In genomic region chr7:141420030-141420702, GRCm38 (mm10) we compare ENCODE assay signal across 20 mouse cellular contexts. TPM values are rescaled to one million over a fixed set of nuclear protein-coding genes. Genes with fewer than 3 reads are reported as not detected.
DNase-seq lines count a peak whose midpoint lies in the region; ATAC-seq and TF ChIP-seq lines count a peak whose summit lies in the region.
"Had no signal": no experiment of that assay in that cellular context is flagged by ENCODE, and none has a peak within 500 bp of the region (broad histone marks: within the 10 kb centered on the region; RNA-seq: fewer than 3 reads in every experiment).

No protein-coding gene starts in this region.

- H3K4me3 ChIP-seq in intestine, embryonic 15.5 days (replicated peaks), result no peak overlapping the region
- no peak overlapping the region for H3K4me3 ChIP-seq in liver, embryonic 11.5 days (ENCODE audit: low read depth, low read length)
- H3K4me3 ChIP-seq in liver, embryonic 15.5 days (replicated peaks), result no peak overlapping the region
- H3K4me3 ChIP-seq in stomach, postnatal 0 days (ENCODE audit: low read depth, low read length), result no peak overlapping the region
- H3K4me3 ChIP-seq: embryonic facial prominence, embryonic 10.5 days; erythroblast, embryonic 14.5 days; forebrain, embryonic 15.5 days; heart, embryonic 13.5 days had no signal

- no peak for DNase-seq in liver, embryonic 11.5 days (ENCODE audit: low spot score)
- no peak for DNase-seq in stomach, postnatal 0 days (ENCODE audit: low spot score)
- no peak for DNase-seq in B cell, adult 2 months
- no peak for DNase-seq in left cerebral cortex, postnatal 36 days (ENCODE audit: low spot score in 2 of 2)
- DNase-seq: adrenal gland, postnatal 25 days; cerebellum, adult 18-20 months; cerebellum, postnatal 10 days; gastrocnemius, postnatal 36 days; heart, adult 11 months; heart, postnatal 36 days had no signal

- H3K4me1 ChIP-seq in intestine, embryonic 15.5 days (replicated peaks), result no peaks in the 10 kb centered on the region
- H3K4me1 ChIP-seq in liver, embryonic 11.5 days (replicated peaks; ENCODE audit: control insufficient read depth, insufficient read depth, low read length), result no peaks in the 10 kb centered on the region
- 0 out of 2 replicates have a peak, but pooled peaks cover 3% of the 10 kb centered on the region for H3K4me1 ChIP-seq in liver, embryonic 15.5 days (replicated peaks)
- H3K4me1 ChIP-seq in stomach, postnatal 0 days (replicated peaks; ENCODE audit: control insufficient read depth, insufficient read depth), result no peaks in the 10 kb centered on the region
- H3K4me1 ChIP-seq: embryonic facial prominence, embryonic 10.5 days; heart, embryonic 13.5 days had no signal

- H3K9ac ChIP-seq in intestine, embryonic 15.5 days, result no peak overlapping the region
- no peak overlapping the region for H3K9ac ChIP-seq in liver, embryonic 11.5 days (ENCODE audit: low read depth, low read length)
- no peak overlapping the region for H3K9ac ChIP-seq in liver, embryonic 15.5 days
- H3K9ac ChIP-seq in stomach, postnatal 0 days (ENCODE audit: low read length), result no peak overlapping the region
- H3K9ac ChIP-seq: forebrain, embryonic 15.5 days; heart, embryonic 13.5 days had no signal

- WGBS in intestine, embryonic 15.5 days, result 57% methylated on average over 9 of the region's 9 CpGs
- 65% methylated on average over 9 of the region's 9 CpGs for WGBS in liver, embryonic 11.5 days
- 51% methylated on average over 9 of the region's 9 CpGs for WGBS in liver, embryonic 15.5 days (ENCODE audit: insufficient replicate concordance)
- 66% methylated on average over 9 of the region's 9 CpGs for WGBS in stomach, postnatal 0 days

- no peak for TF ChIP-seq EP300 in stomach, postnatal 0 days (optimal IDR thresholded peaks at IDR 0.05)

- intact Hi-C loops in left cerebral cortex, postnatal 36 days (cut with DNase I), result no loop called here

- ATAC-seq in intestine, embryonic 15.5 days, result peak; percentile 60
- no peak for ATAC-seq in liver, embryonic 11.5 days (replicated peaks; ENCODE audit: low FRiP score)
- ATAC-seq in liver, embryonic 15.5 days (ENCODE audit: insufficient read depth), result peak; percentile 22; the same call in 1 of the 2 replicates
- ATAC-seq in stomach, postnatal 0 days (ENCODE audit: low FRiP score, low TSS enrichment), result peak; percentile 12; the same call in 1 of the 2 replicates
- no peak for ATAC-seq in erythroblast, adult 5-6 weeks (replicated peaks; ENCODE audit: low FRiP score, poor library complexity, severe bottlenecking)
- ATAC-seq: activated CD4-positive, CD25-positive, alpha-beta regulatory T cell, adult 4 months; forebrain, embryonic 15.5 days; Patski had no signal

- H3K36me3 ChIP-seq in intestine, embryonic 15.5 days, result no peaks in the 10 kb centered on the region
- no peaks in the 10 kb centered on the region for H3K36me3 ChIP-seq in liver, embryonic 11.5 days (ENCODE audit: control insufficient read depth, insufficient read depth, low read length)
- H3K36me3 ChIP-seq in liver, embryonic 15.5 days (replicated peaks), result no peaks in the 10 kb centered on the region
- H3K36me3 ChIP-seq in stomach, postnatal 0 days (ENCODE audit: control insufficient read depth, insufficient read depth, low read length), result no peaks in the 10 kb centered on the region
- H3K36me3 ChIP-seq: embryonic facial prominence, embryonic 10.5 days; forebrain, embryonic 15.5 days; heart, embryonic 13.5 days had no signal

- no peak for TF ChIP-seq CTCF in stomach, postnatal 0 days (IDR thresholded peaks at IDR 0.05; ENCODE audit: low read depth)

- H3K4me2 ChIP-seq in intestine, embryonic 15.5 days (replicated peaks), result no peak overlapping the region
- H3K4me2 ChIP-seq in liver, embryonic 11.5 days, result no peak overlapping the region
- no peak overlapping the region for H3K4me2 ChIP-seq in liver, embryonic 15.5 days
- H3K4me2 ChIP-seq in stomach, postnatal 0 days (replicated peaks; ENCODE audit: low read depth), result no peak overlapping the region
- H3K4me2 ChIP-seq: forebrain, embryonic 15.5 days; heart, embryonic 13.5 days had no signal

- peak overlapping the region; percentile 25; the same call in 1 of the 2 replicates for H3K27ac ChIP-seq in intestine, embryonic 15.5 days
- H3K27ac ChIP-seq in liver, embryonic 11.5 days (ENCODE audit: low read depth, low read length), result peak overlapping the region; percentile 30
- H3K27ac ChIP-seq in liver, embryonic 15.5 days (replicated peaks), result peak overlapping the region; percentile 41; the same call in 1 of the 2 replicates
- H3K27ac ChIP-seq in stomach, postnatal 0 days (replicated peaks), result no peak overlapping the region
- H3K27ac ChIP-seq: embryonic facial prominence, embryonic 10.5 days; forebrain, embryonic 15.5 days; heart, embryonic 13.5 days had no signal

- H3K27me3 ChIP-seq in intestine, embryonic 15.5 days (replicated peaks), result no peaks in the 10 kb centered on the region
- no peaks in the 10 kb centered on the region for H3K27me3 ChIP-seq in liver, embryonic 11.5 days (replicated peaks; ENCODE audit: control insufficient read depth, insufficient read depth, low read length)
- H3K27me3 ChIP-seq in liver, embryonic 15.5 days, result peaks cover 8% of the 10 kb centered on the region
- no peaks in the 10 kb centered on the region for H3K27me3 ChIP-seq in stomach, postnatal 0 days (ENCODE audit: control insufficient read depth, insufficient read depth, low read length)
- H3K27me3 ChIP-seq: forebrain, embryonic 15.5 days; heart, embryonic 13.5 days; Patski had no signal

- H3K9me3 ChIP-seq in intestine, embryonic 15.5 days, result no peaks in the 10 kb centered on the region
- H3K9me3 ChIP-seq in liver, embryonic 11.5 days (ENCODE audit: control insufficient read depth, low read length), result no peaks in the 10 kb centered on the region
- no peaks in the 10 kb centered on the region for H3K9me3 ChIP-seq in liver, embryonic 15.5 days (replicated peaks)
- H3K9me3 ChIP-seq in stomach, postnatal 0 days (ENCODE audit: control insufficient read depth, low read length), result no peaks in the 10 kb centered on the region
- H3K9me3 ChIP-seq: embryonic facial prominence, embryonic 10.5 days; forebrain, embryonic 15.5 days; heart, embryonic 13.5 days had no signal

RNA-seq across cellular contexts. Expression of gene Gatd1, which starts 6.2 kb away (rescaled TPM):
- polyA plus RNA-seq in intestine, embryonic 15.5 days (2015; fragmentation: Nextera tagmentation; extraction: Ambion mirVana), result 47.4 and 49.2 TPM in 2 replicates
- polyA plus RNA-seq in liver, embryonic 11.5 days (2014; fragmentation: Nextera tagmentation; extraction: Ambion mirVana), result 35.0 and 41.6 TPM in 2 replicates
- 15.0 and 15.7 TPM in 2 replicates for polyA plus RNA-seq in liver, embryonic 15.5 days (2015; fragmentation: Nextera tagmentation; extraction: Ambion mirVana)
- 30.8 and 33.8 TPM in 2 replicates for polyA plus RNA-seq in stomach, postnatal 0 days (2015; fragmentation: Nextera tagmentation; extraction: Ambion mirVana)
- total RNA-seq in left cerebral cortex, postnatal 36 days (2021), result 10 to 100 TPM; 43.2 to 43.4 TPM
- total RNA-seq in erythroblast, adult 5-6 weeks (2015; ENCODE audit: low replicate concordance), result 6.3 and 9.2 TPM in 2 replicates
- 4.9 and 6.0 TPM in 2 replicates for total RNA-seq in erythroblast, adult 5-6 weeks (2017; ENCODE audit: low replicate concordance)

RNA-seq across cellular contexts. Expression of gene Cend1, which starts 9.1 kb away (rescaled TPM):
- polyA plus RNA-seq in intestine, embryonic 15.5 days (2015; fragmentation: Nextera tagmentation; extraction: Ambion mirVana), result 3.8 and 3.9 TPM in 2 replicates
- polyA plus RNA-seq in liver, embryonic 11.5 days (2014; fragmentation: Nextera tagmentation; extraction: Ambion mirVana), result 0.16 and 0.27 TPM in 2 replicates
- polyA plus RNA-seq in liver, embryonic 15.5 days (2015; fragmentation: Nextera tagmentation; extraction: Ambion mirVana), result not detected in 2 replicates
- 2.0 and 2.5 TPM in 2 replicates for polyA plus RNA-seq in stomach, postnatal 0 days (2015; fragmentation: Nextera tagmentation; extraction: Ambion mirVana)
- total RNA-seq in left cerebral cortex, postnatal 36 days (2021), result 100 to 1,000 TPM; 291 to 331 TPM
- not detected in 2 replicates for total RNA-seq in erythroblast, adult 5-6 weeks (2015; ENCODE audit: low replicate concordance)
- not detected in 2 replicates for total RNA-seq in erythroblast, adult 5-6 weeks (2017; ENCODE audit: low replicate concordance)
- total RNA-seq: CH12.LX had no signal
- polyA plus RNA-seq: activated CD4-positive, CD25-positive, alpha-beta regulatory T cell, adult 4 months; erythroblast, embryonic 14.5 days had no signal

RNA-seq across cellular contexts. Expression of gene Slc25a22, which starts 17.5 kb away (rescaled TPM):
- polyA plus RNA-seq in intestine, embryonic 15.5 days (2015; fragmentation: Nextera tagmentation; extraction: Ambion mirVana), result 28.5 and 33.1 TPM in 2 replicates
- polyA plus RNA-seq in liver, embryonic 11.5 days (2014; fragmentation: Nextera tagmentation; extraction: Ambion mirVana), result 36.9 and 39.4 TPM in 2 replicates
- 18.7 and 20.5 TPM in 2 replicates for polyA plus RNA-seq in liver, embryonic 15.5 days (2015; fragmentation: Nextera tagmentation; extraction: Ambion mirVana)
- 17.2 and 17.6 TPM in 2 replicates for polyA plus RNA-seq in stomach, postnatal 0 days (2015; fragmentation: Nextera tagmentation; extraction: Ambion mirVana)
- 100 to 1,000 TPM; 270 to 289 TPM for total RNA-seq in left cerebral cortex, postnatal 36 days (2021)
- total RNA-seq in erythroblast, adult 5-6 weeks (2015; ENCODE audit: low replicate concordance), result 8.2 and 11.7 TPM in 2 replicates
- total RNA-seq in erythroblast, adult 5-6 weeks (2017; ENCODE audit: low replicate concordance), result 3.2 and 10.0 TPM in 2 replicates

RNA-seq across cellular contexts. Expression of gene Pidd1, which starts 23.7 kb away (rescaled TPM):
- polyA plus RNA-seq in intestine, embryonic 15.5 days (2015; fragmentation: Nextera tagmentation; extraction: Ambion mirVana), result 7.6 and 9.6 TPM in 2 replicates
- polyA plus RNA-seq in liver, embryonic 11.5 days (2014; fragmentation: Nextera tagmentation; extraction: Ambion mirVana), result 22.5 and 22.7 TPM in 2 replicates
- polyA plus RNA-seq in liver, embryonic 15.5 days (2015; fragmentation: Nextera tagmentation; extraction: Ambion mirVana), result 10.3 and 10.7 TPM in 2 replicates
- polyA plus RNA-seq in stomach, postnatal 0 days (2015; fragmentation: Nextera tagmentation; extraction: Ambion mirVana), result 1.8 and 2.0 TPM in 2 replicates
- 1 to 10 TPM in 1 of 2 experiments, under 1 TPM in 1; 0.76 to 1.9 TPM for total RNA-seq in left cerebral cortex, postnatal 36 days (2021)
- 12.7 and 17.9 TPM in 2 replicates for total RNA-seq in erythroblast, adult 5-6 weeks (2015; ENCODE audit: low replicate concordance)
- 7.3 and 9.8 TPM in 2 replicates for total RNA-seq in erythroblast, adult 5-6 weeks (2017; ENCODE audit: low replicate concordance)

RNA-seq across cellular contexts. Expression of gene Rplp2, which starts 27.0 kb away (rescaled TPM):
- 1,378 and 1,526 TPM in 2 replicates for polyA plus RNA-seq in intestine, embryonic 15.5 days (2015; fragmentation: Nextera tagmentation; extraction: Ambion mirVana)
- 1,652 and 1,836 TPM in 2 replicates for polyA plus RNA-seq in liver, embryonic 11.5 days (2014; fragmentation: Nextera tagmentation; extraction: Ambion mirVana)
- polyA plus RNA-seq in liver, embryonic 15.5 days (2015; fragmentation: Nextera tagmentation; extraction: Ambion mirVana), result 591 and 741 TPM in 2 replicates
- polyA plus RNA-seq in stomach, postnatal 0 days (2015; fragmentation: Nextera tagmentation; extraction: Ambion mirVana), result 1,187 and 1,334 TPM in 2 replicates
- total RNA-seq in left cerebral cortex, postnatal 36 days (2021), result 100 to 1,000 TPM; 493 to 570 TPM
- total RNA-seq in erythroblast, adult 5-6 weeks (2015; ENCODE audit: low replicate concordance), result 661 and 730 TPM in 2 replicates
- total RNA-seq in erythroblast, adult 5-6 weeks (2017; ENCODE audit: low replicate concordance), result 791 and 1,714 TPM in 2 replicates

Comparison
In these comparisons a context has a peak if more than half of its experiments do, and no peak if none do; other contexts are left out.
1. ATAC-seq: peak in intestine, embryonic 15.5 days (single experiment), liver, embryonic 15.5 days (single experiment) and stomach, postnatal 0 days (single experiment); none in liver, embryonic 11.5 days (single experiment) and erythroblast, adult 5-6 weeks (single experiment).